ENCODE assay signal across 7 mouse cellular contexts in the genomic region with DNA sequence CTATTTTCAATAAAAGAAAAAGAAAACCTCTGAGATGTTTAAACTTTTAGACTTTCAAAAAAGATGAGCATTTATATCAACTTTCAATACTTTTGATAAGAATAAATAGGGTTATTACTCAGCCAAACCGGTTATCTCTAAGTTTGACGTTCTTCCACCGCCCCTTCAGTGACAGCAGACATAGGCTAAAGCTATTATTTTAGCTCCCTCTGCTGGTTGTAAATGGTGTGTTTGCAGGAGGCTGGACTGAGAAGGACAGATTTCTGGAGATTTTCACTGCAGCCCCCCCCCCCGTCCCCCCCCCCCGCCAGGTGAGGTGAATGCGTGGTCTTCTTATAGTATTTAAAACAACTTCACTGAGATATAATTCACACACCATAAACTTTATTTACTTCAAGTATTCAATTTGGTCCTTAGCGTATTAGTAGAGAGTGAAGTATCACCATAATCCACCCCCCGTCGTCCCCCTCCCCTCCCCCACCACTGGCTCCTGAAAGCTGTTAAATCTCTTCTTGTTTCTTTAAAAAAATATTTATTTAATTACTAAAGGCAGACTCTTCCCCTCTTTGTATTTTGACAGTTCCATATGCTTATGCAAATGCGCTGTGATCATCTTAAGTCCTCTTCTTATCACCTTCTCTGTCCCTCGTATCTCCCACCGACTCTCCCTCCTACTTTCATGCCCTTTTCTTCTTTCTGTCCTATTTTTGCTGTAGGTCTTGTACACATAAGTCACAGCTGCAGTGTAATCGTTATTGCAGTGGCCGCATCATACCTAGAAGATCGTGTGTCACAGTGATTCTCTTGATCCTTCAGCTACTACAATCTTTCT. TPM values are rescaled to one million over a fixed set of nuclear protein-coding genes. Genes with fewer than 3 reads are reported as not detected.
DNase-seq lines count a peak whose midpoint lies in the region; ATAC-seq and TF ChIP-seq lines count a peak whose summit lies in the region.

No protein-coding gene starts in this region.

- DNase-seq in thymus, postnatal 14 days = peak; percentile 12
- no peak for DNase-seq in thymus, adult 18-20 months
- peak; percentile 4 for DNase-seq in c-Kit-positive CD71-positive TER-119-negative erythroid progenitor cells, embryonic 14.5 days (ENCODE audit: low read depth)
- DNase-seq in induced T-regulatory cell, adult 2 months (ENCODE audit: low read depth) = peak; percentile 49
- DNase-seq in limb, embryonic 14.5 days (ENCODE audit: low spot score) = peak; percentile 83

- 0 out of 2 replicates have a peak overlapping the region, but pooled peaks have one; percentile 25 for H3K9ac ChIP-seq in forebrain, embryonic 12.5 days
- H3K9ac ChIP-seq in limb, embryonic 14.5 days (ENCODE audit: low read depth, low read length, severe bottlenecking) = no peak overlapping the region
- H3K9ac ChIP-seq in neural tube, embryonic 13.5 days = peak overlapping the region; percentile 46

- H3K9me3 ChIP-seq in forebrain, embryonic 12.5 days = no peaks in the 10 kb centered on the region
- H3K9me3 ChIP-seq in limb, embryonic 14.5 days (ENCODE audit: control insufficient read depth, low read length) = no peaks in the 10 kb centered on the region
- H3K9me3 ChIP-seq in neural tube, embryonic 13.5 days = no peaks in the 10 kb centered on the region

- peak overlapping the region; percentile 29 for H3K4me3 ChIP-seq in forebrain, embryonic 12.5 days (replicated peaks)
- peak overlapping the region; percentile 18; the same call in 1 of the 2 replicates for H3K4me3 ChIP-seq in limb, embryonic 14.5 days (replicated peaks; ENCODE audit: low read length)
- H3K4me3 ChIP-seq in neural tube, embryonic 13.5 days = peak overlapping the region; percentile 24

- H3K27me3 ChIP-seq in forebrain, embryonic 12.5 days = peaks cover 28% of the 10 kb centered on the region
- no peaks in the 10 kb centered on the region for H3K27me3 ChIP-seq in limb, embryonic 14.5 days (ENCODE audit: control insufficient read depth, insufficient read depth, low read length)
- H3K27me3 ChIP-seq in neural tube, embryonic 13.5 days = no peaks in the 10 kb centered on the region

- H3K27ac ChIP-seq in forebrain, embryonic 12.5 days = no peak overlapping the region
- H3K27ac ChIP-seq in limb, embryonic 14.5 days (replicated peaks; ENCODE audit: low read depth, low read length) = no peak overlapping the region
- no peak overlapping the region for H3K27ac ChIP-seq in neural tube, embryonic 13.5 days (replicated peaks)

- H3K4me1 ChIP-seq in forebrain, embryonic 12.5 days = peaks cover 8% of the 10 kb centered on the region
- no peaks in the 10 kb centered on the region for H3K4me1 ChIP-seq in limb, embryonic 14.5 days (ENCODE audit: control insufficient read depth, insufficient read depth, low read length)
- peaks cover 4% of the 10 kb centered on the region; the same call in 1 of the 2 replicates for H3K4me1 ChIP-seq in neural tube, embryonic 13.5 days (replicated peaks)

- TF ChIP-seq POLR2A in limb, embryonic 14.5 days (IDR thresholded peaks at IDR 0.05; ENCODE audit: borderline replicate concordance, extremely low read depth, insufficient read depth, insufficient read length) = no peak

- WGBS in forebrain, embryonic 12.5 days = 9% methylated on average over 14 of the region's 15 CpGs
- 10% methylated on average over 13 of the region's 15 CpGs for WGBS in limb, embryonic 14.5 days
- WGBS in neural tube, embryonic 13.5 days = 12% methylated on average over 14 of the region's 15 CpGs

- peak; percentile 87 for ATAC-seq in forebrain, embryonic 12.5 days (ENCODE audit: low FRiP score)
- ATAC-seq in limb, embryonic 14.5 days (ENCODE audit: low FRiP score, low read depth) = peak; percentile 83
- ATAC-seq in neural tube, embryonic 13.5 days (ENCODE audit: low read depth) = peak; percentile 91

- H3K36me3 ChIP-seq in forebrain, embryonic 12.5 days (replicated peaks) = no peaks in the 10 kb centered on the region
- no peaks in the 10 kb centered on the region for H3K36me3 ChIP-seq in limb, embryonic 14.5 days (ENCODE audit: control insufficient read depth, insufficient read depth, low read length)
- H3K36me3 ChIP-seq in neural tube, embryonic 13.5 days = no peaks in the 10 kb centered on the region

- H3K4me2 ChIP-seq in forebrain, embryonic 12.5 days = peak overlapping the region; percentile 49
- H3K4me2 ChIP-seq in limb, embryonic 14.5 days (replicated peaks; ENCODE audit: low read depth, low read length, severe bottlenecking) = peak overlapping the region; percentile 38
- H3K4me2 ChIP-seq in neural tube, embryonic 13.5 days = peak overlapping the region; percentile 56

RNA-seq across cellular contexts. Expression of a gene that starts 30.1 kb away (rescaled TPM):
- polyA plus RNA-seq in forebrain, embryonic 12.5 days (2016; fragmentation: Nextera tagmentation; extraction: Ambion mirVana) = 1.2 and 2.0 TPM in 2 replicates
- 12.2 and 15.2 TPM in 2 replicates for polyA plus RNA-seq in limb, embryonic 14.5 days (2012; rRNA removed)
- polyA plus RNA-seq in limb, embryonic 14.5 days (2014; fragmentation: Nextera tagmentation; extraction: Ambion mirVana) = 9.6 and 15.8 TPM in 2 replicates
- 3.4 and 4.1 TPM in 2 replicates for polyA plus RNA-seq in neural tube, embryonic 13.5 days (2015; fragmentation: Nextera tagmentation; extraction: Ambion mirVana)

RNA-seq across cellular contexts. Expression of a gene that starts 47.9 kb away (rescaled TPM):
- not detected in 2 replicates for polyA plus RNA-seq in forebrain, embryonic 12.5 days (2016; fragmentation: Nextera tagmentation; extraction: Ambion mirVana)
- polyA plus RNA-seq in limb, embryonic 14.5 days (2012; rRNA removed) = not detected in 2 replicates
- polyA plus RNA-seq in limb, embryonic 14.5 days (2014; fragmentation: Nextera tagmentation; extraction: Ambion mirVana) = not detected in 2 replicates
- polyA plus RNA-seq in neural tube, embryonic 13.5 days (2015; fragmentation: Nextera tagmentation; extraction: Ambion mirVana) = 0.61 and 0.66 TPM in 2 replicates

Comparison
In these comparisons a context has a peak if more than half of its experiments do, and no peak if none do; other contexts are left out.
1. DNase-seq: peak in thymus, postnatal 14 days (single experiment), c-Kit-positive CD71-positive TER-119-negative erythroid progenitor cells, embryonic 14.5 days (single experiment), induced T-regulatory cell, adult 2 months (single experiment) and limb, embryonic 14.5 days (single experiment); none in thymus, adult 18-20 months (0 of 2).
2. Peak in every context shown above with its lines, with median percentiles within 50 percentile points of each other: ATAC-seq, H3K4me2 ChIP-seq and H3K4me3 ChIP-seq.